Mouse (Mus musculus) gastrocnemius, adult 18-20 months (tissue): Measurements from ENCODE around the gene Numa1. TPM values are rescaled to one million over a fixed set of nuclear protein-coding genes. Genes with fewer than 3 reads are reported as not detected.
"Not testable (repeated sequence)": the region's sequence is repeated elsewhere in the genome, so short reads cannot be mapped to it uniquely, and the experiment has no call there.

Source experiments
- DNase-seq: peaks from one replicate; pipeline ENCODE4 v3.0.0; 2021; ENCODE audit warnings: low spot score
- total RNA-seq, 2 experiments: library from RNA; stranded (reverse); gene quantifications; 2 replicates each; pipeline ENCODE4 v1.2.3; 2021

The Numa1 gene
- total RNA-seq, 2 experiments from 2014 or later: 53.5 to 57.4 TPM

DNA sequence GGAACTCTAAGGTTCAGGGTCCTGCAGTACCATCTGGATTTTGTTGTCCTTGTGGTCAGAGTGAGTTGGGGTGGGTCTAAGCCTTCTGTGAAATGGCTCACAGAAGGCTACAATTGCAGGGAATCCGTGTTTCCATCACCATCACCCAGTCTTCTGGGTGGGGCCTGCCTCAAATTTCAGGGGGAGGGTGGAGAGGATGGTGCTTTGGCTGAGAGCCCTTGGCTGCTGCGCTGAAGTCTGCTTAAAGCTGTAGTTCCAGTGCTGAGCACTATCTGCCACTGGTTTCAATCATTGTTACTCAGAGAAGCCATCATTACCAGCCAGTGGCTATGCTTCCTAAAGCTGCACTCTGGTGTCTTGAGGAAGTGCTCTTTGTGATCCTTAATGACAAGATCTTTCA, 40.6 kb downstream of the Numa1 start:
- peak; percentile 77 for DNase-seq

DNA sequence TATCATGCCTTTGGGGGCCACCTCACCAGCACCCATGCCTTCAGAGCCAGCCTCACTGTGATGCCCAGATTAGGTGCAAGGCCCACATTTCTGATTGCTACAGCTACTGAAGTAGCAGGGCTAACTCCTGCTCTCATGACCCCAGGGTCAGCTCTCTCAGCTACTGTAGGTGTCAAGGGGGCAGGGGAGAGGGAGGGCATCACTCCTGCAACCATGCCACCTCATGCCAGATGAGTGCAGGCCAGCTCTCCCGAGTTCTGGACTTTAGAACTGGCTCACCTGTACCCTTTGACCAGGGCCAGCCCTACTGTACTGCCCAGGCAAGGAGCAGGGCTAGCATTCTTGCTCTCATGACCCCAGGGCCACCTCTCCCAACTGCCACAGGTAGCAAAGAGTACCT, 48.8 kb downstream of the Numa1 start:
- DNase-seq: no peak

- DNase-seq: no peak
Observed at GRCm38 (mm10) chr7:101985081-101985480, 51.2 kb downstream of the Numa1 start.

GRCm38 (mm10) chr7:101994241-101994640, 60.3 kb downstream of the Numa1 start:
- no peak for DNase-seq

DNA sequence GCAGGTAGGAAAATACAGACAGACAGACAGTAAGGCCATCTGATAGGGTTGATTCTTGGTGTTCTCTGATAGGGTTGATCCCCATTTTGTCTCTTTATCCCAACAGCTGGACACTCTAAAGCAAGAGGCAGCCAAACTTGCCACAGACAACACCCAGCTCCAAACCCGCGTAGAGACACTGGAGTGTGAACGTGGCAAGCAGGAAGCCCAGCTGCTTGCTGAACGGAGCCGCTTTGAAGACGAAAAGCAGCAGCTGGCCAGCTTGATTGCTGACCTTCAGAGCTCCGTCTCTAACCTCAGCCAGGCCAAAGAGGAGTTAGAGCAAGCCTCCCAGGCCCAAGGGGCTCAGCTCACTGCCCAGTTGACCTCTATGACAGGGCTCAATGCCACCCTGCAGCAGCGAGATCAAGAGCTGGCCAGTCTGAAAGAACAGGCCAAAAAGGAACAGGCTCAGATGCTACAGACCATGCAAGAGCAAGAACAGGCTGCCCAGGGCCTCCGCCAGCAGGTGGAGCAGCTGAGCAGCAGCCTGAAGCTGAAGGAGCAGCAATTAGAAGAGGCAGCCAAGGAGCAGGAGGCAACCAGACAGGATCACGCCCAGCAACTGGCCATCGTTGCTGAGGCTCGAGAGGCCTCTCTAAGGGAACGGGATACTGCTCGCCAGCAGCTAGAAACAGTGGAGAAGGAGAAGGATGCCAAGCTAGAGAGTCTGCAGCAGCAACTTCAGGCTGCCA, 64.5 kb downstream of the Numa1 start:
- peak; percentile 92 for DNase-seq

DNA sequence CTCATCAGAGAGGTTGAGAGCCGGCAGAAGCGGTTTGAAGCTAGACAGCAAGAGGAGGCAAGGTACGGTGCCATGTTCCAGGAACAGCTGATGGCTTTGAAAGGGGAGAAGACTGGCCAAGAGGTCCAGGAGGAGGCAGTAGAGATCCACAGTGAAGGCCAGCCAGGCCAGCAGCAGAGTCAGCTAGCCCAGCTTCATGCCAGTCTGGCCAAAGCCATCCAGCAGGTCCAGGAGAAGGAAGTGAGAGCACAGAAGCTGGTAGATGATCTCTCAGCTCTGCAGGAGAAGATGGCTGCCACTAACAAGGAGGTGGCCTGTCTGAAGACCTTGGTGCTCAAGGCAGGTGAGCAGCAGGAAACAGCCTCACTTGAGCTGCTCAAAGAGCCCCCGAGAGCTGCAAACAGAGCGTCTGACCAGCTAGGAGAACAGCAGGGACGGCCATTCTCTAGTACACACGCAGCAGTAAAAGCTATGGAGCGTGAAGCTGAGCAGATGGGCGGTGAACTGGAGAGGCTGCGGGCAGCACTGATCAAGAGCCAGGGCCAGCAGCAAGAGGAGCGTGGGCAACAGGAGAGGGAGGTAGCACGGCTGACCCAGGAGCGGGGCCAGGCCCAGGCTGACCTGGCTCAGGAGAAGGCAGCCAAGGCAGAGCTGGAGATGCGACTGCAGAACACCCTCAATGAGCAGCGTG, 65.7 kb downstream of the Numa1 start:
- no peak for DNase-seq

DNA sequence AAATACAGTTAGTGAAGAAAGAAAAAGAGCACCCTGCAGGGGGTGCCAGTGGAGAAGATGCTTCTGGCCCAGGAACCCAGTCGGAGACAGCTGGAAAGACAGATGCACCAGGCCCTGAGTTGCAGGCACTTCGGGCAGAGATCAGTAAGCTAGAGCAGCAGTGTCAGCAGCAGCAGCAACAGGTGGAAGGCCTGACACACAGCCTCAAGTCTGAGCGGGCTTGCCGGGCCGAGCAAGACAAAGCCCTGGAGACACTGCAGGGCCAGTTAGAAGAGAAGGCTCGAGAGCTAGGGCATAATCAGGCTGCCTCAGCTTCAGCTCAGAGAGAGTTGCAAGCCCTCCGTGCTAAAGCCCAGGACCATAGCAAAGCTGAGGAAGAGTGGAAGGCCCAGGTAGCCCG, 66.4 kb downstream of the Numa1 start:
- no peak for DNase-seq

DNA sequence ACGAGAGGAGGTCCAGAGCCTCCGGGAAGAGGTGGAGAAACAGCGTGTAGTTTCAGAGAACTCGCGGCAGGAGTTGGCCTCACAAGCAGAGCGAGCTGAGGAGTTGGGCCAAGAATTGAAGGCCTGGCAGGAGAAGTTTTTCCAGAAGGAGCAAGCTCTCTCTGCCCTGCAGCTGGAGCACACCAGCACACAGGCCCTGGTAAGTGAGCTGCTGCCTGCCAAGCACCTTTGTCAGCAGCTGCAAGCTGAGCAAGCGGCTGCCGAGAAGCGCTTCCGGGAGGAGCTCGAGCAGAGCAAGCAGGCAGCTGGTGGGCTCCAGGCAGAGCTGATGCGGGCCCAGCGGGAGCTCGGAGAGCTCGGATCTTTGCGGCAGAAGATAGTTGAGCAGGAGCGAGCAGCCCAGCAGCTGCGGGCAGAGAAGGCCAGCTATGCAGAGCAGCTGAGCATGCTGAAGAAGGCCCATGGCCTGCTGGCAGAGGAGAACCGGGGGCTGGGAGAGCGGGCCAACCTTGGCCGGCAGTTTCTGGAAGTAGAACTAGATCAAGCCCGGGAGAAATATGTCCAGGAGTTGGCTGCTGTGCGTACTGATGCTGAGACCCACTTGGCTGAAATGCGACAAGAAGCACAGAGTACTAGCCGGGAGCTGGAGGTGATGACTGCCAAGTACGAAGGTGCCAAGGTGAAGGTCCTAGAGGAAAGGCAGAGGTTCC, 67.2 kb downstream of the Numa1 start:
- DNase-seq: peak; percentile 63

DNA sequence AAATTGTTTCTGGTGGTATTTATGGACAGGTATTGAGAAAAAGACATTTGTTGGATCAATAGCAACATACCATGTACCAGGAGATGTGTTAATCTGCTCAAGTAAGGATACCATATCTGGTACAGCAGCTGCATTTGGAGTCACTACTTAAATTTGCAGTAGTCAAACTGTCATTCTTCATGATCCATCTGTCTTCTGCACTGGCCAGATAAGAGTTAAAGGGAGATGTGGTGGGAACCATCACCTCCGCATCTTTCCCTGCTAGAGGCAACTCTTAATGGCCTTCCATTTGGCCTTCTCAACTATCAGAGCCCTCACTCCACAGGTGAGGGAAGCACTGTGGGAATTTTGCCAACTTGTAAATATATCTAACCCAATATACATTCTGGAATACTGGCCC, 72.6 kb downstream of the Numa1 start:
- DNase-seq: no peak

- no peak for DNase-seq
Observed at GRCm38 (mm10) chr7:102011855-102012254, 77.9 kb downstream of the Numa1 start.

DNA sequence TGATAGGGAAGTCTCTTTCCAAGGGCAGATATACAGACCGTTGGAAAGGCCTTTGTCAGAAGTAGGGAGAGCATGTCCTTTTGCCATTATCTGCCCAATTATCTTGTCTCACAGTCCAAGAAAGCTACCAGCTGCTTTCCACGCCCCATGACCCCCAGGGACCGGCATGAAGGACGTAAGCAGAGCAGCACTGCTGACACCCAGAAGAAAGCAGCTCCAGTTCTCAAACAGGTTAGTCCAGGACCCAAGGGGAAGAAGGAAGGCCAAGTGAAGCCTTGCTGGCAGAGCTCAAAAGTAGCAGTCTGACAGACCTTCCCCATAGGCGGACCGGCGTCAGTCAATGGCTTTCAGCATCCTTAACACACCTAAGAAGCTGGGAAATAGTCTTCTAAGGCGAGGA, 79.5 kb downstream of the Numa1 start:
- DNase-seq: no peak

- DNase-seq: no peak
Observed at GRCm38 (mm10) chr7:102014995-102015394, 81.1 kb downstream of the Numa1 start.

- no peak for DNase-seq
Observed at GRCm38 (mm10) chr7:102016936-102017335, 83.0 kb downstream of the Numa1 start.

- DNase-seq: no peak
Observed at GRCm38 (mm10) chr7:102017452-102017851, 83.5 kb downstream of the Numa1 start.

DNA sequence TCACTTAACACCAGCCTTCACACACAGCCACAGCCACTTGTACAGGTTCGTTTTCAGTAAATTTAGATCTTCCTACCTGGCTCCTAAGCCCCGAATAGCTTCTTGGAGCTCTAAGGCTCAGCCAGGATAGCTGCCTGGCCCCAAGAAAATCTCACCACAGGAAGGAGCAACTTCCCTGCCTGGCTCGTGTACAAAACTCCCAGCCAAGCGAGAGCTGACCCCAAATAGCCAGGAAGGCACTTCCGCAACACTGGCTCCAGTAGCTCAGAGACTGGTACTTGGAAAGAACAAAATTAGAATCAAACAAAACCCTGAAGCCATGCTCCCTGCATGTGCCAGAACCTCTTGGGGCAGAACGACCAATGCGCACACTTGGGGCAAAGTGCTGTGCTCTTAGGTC, 84.1 kb downstream of the Numa1 start:
- no peak for DNase-seq

DNA sequence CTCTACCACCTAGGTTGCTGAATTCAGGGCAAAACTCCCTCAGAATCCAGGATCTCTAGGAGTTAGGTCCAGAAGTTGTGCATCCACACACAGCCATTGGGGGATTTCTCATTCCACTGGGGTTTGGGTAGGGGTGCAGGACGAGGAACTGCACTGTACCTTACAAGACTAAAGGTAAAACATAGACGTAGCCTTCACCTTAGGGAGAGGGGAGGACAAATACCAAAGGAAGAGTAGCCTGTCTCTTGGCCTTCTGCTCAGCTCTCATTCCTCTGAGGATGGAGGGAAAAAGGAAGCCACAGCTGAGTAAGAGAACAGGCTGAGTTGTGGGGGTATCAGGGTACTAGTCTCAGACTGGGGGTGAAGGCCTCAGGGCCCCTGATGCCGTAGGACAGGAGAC, 84.7 kb downstream of the Numa1 start, which contains the start of gene Il18bp:
Il18bp (minus strand) TSS at position 101 of the 400 bp plus-strand sequence.
- no peak for DNase-seq

GRCm38 (mm10) chr7:102019362-102019761, 85.5 kb downstream of the Numa1 start:
- DNase-seq: no peak

DNA sequence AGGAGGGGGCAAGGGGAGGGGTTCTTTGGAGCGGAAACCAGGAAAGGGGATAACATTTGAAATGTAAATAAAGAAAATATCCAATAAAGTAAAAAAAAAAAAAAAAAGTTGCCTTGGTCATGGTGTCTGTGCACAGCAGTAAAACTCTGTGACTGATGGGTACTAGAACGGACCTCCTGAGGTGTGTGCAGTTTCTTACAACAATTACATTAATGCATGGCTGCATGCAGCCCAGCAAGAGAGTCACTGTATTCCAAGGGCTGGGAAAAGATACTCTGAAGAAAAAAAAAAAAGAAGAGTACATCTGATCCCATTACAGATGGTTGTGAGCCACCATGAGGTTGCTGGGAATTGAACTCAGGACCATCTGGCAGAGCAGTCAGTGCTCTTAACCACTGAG, 87.0 kb downstream of the Numa1 start:
- DNase-seq: not testable (repeated sequence)

DNA sequence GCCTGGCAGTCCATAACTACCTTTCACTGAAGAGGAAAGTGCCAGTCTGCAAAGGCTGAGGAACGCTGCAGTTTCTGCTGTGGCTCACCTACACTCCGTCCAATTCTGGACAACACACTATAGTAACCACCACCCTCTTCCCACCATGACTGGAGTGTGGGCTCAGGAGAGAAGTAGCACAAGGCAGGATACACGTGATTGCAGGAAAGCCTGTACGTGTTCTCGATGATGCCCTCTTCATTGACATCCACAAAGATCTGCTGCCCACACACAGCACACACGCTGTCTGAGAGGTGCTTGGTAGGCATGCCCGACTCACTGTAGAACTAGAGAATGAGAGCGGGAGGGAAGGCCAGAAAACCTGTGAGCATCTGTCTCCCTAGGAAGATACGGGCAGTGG, 89.9 kb downstream of the Numa1 start:
- no peak for DNase-seq

GRCm38 (mm10) chr7:102025187-102026119, 91.5 kb downstream of the Numa1 start:
- no peak for DNase-seq

DNA sequence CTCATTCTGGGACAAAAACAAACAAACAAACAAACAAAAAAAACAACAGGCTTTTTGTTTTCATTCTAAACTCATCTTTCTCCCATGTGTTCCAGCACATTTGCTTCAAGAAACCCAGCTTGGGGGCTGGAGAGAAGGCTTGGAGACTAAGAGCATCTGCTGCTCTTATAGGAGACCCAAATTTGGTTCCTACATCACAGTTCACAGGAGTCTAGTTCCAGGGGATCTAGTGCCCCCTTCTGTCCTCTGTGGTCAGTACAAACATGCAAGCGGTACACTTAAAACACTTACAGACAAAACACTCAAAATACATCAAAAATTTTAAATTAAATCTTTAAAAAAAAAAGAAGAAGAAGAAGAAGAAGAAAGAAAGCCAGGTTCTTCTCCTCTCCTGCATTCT, 101.0 kb downstream of the Numa1 start:
- no peak for DNase-seq
